Mouse (Mus musculus) liver, embryonic 15.5 days (tissue): ENCODE measurements around the gene Med13l. TPM values are rescaled to one million over a fixed set of nuclear protein-coding genes. Genes with fewer than 3 reads are reported as not detected.

Source experiments
- ATAC-seq: fragments of 200-750 bp; cut with Nextera tagmentation; 2 replicates; pipeline ENCODE4 v1.8.0; 2017; ENCODE audit warnings: moderate number of reproducible peaks, mild to moderate bottlenecking, moderate library complexity; ENCODE audit not compliant: insufficient read depth
- H3K27ac ChIP-seq: fragments of 300-500 bp; sonication (generic); replicated peaks from 2 replicates; pipeline ENCODE4 v1.5.1; 2015; ENCODE audit warnings: mild to moderate bottlenecking, inconsistent platforms
- H3K27me3 ChIP-seq: fragments of 300-500 bp; sonication (generic); 2 replicates; pipeline ENCODE4 v1.6.1; 2015; ENCODE audit warnings: mild to moderate bottlenecking, inconsistent platforms
- H3K36me3 ChIP-seq: fragments of 300-500 bp; sonication (generic); replicated peaks from 2 replicates; pipeline ENCODE4 v1.6.1; 2015; ENCODE audit warnings: moderate library complexity, mild to moderate bottlenecking, inconsistent platforms
- H3K4me1 ChIP-seq: fragments of 300-500 bp; sonication (generic); replicated peaks from 2 replicates; pipeline ENCODE4 v1.6.1; 2015; ENCODE audit warnings: inconsistent platforms
- H3K4me2 ChIP-seq: fragments of 300-500 bp; sonication (generic); 2 replicates; pipeline ENCODE4 v1.6.1; 2015; ENCODE audit warnings: moderate library complexity, mild to moderate bottlenecking, inconsistent platforms
- H3K4me3 ChIP-seq: fragments of 300-500 bp; sonication (generic); replicated peaks from 2 replicates; pipeline ENCODE4 v1.5.1; 2015; ENCODE audit warnings: mild to moderate bottlenecking, inconsistent platforms
- H3K9ac ChIP-seq: fragments of 300-500 bp; sonication (generic); 2 replicates; pipeline ENCODE4 v1.6.1; 2015; ENCODE audit warnings: moderate library complexity, mild to moderate bottlenecking, inconsistent platforms
- H3K9me3 ChIP-seq: fragments of 300-500 bp; sonication (generic); replicated peaks from 2 replicates; pipeline ENCODE4 v1.6.1; 2016; ENCODE audit warnings: inconsistent platforms
- WGBS: fragments of 180-500 bp; shearing (Covaris S2); methylation state at CpG from one replicate; pipeline ENCODE4 v1.1.7; 2015; ENCODE audit warnings: mixed read lengths; ENCODE audit not compliant: insufficient replicate concordance; 5-methylcytosine and 5-hydroxymethylcytosine counted together
- polyA plus RNA-seq: library from polyadenylated mRNA; unstranded; fragments of >200 nt; fragmentation: Nextera tagmentation; extraction: Ambion mirVana; gene quantifications from 2 replicates; pipeline ENCODE4 v1.2.1, GENCODE M21; 2015

Gene Med13l
- polyA plus RNA-seq, 1 experiment from 2014 or later = 11.0 TPM

DNA sequence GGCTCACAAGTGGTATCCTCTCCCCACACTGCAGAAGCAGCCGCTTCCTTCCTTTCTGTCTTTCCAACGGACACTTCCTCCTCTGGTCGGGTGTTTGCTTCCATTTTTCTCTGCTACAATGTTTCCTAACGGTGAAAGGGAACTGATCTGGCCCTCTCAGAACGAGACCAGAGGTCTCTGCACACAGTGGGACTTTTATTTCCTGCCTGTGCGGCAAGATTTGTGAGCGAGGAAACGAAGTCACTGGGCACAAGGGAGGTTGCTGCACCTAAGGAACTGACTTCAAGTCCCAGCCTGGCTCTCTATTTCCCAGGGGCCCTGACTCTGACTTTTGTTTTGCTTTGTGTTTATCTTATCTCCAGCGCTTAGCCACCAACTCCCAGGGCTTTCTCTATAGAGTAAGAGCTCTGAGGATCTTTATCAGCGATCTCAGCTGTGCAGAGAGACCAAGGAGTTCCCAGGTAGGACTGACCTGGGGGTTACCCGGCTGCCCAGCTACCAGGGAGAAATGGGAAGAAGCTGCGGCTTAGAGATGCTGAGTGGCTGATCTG, 4.0 kb upstream of the Med13l start:
- no peak overlapping the region; the same call in 1 of the 2 replicates for H3K27ac ChIP-seq
- no peak for ATAC-seq
- peak overlapping the region; percentile 11 for H3K4me3 ChIP-seq

DNA sequence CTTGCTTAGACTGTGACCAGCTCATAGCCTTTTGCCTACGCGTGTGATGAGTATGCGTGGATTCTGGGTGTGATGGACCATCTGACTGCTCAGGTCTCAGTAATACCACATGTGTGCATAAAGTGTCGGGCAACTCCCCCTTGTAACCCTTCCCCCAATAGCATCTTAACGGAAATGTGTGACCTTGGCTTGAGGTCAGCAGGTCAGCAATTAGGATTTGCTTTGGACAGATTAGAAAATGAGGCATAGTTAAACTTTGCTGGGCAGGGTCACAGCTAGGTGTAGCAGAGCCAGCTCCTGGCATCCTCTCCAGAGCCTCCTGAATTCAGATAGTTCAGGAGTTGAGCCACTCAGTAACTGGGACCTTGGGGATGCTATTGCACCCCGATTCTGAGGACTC, 1.6 kb upstream of the Med13l start:
- H3K4me1 ChIP-seq = peaks cover 48% of the 10 kb centered on the region
- H3K4me3 ChIP-seq = peak overlapping the region; percentile 94
- 0 out of 2 replicates have a peak, but pooled peaks cover 2% of the 10 kb centered on the region for H3K36me3 ChIP-seq
- H3K4me2 ChIP-seq = peak overlapping the region; percentile 91
- H3K27me3 ChIP-seq = peaks cover 31% of the 10 kb centered on the region
- ATAC-seq = no peak
- H3K27ac ChIP-seq = 0 out of 2 replicates have a peak overlapping the region, but pooled peaks have one; percentile 97
- H3K9ac ChIP-seq = peak overlapping the region; percentile 90; the same call in 1 of the 2 replicates
- WGBS = 69% methylated on average over 6 of the region's 6 CpGs
- no peaks in the 10 kb centered on the region for H3K9me3 ChIP-seq

More for the DNA sequence above, 4.0 kb upstream of the Med13l start:
- WGBS = 4% methylated on average over 12 of the region's 12 CpGs
- peaks cover 26% of the 10 kb centered on the region for H3K4me1 ChIP-seq
- no peaks in the 10 kb centered on the region for H3K9me3 ChIP-seq
- peaks cover 31% of the 10 kb centered on the region for H3K27me3 ChIP-seq
- peak overlapping the region; percentile 25; the same call in 1 of the 2 replicates for H3K9ac ChIP-seq
- H3K36me3 ChIP-seq = no peaks in the 10 kb centered on the region
- peak overlapping the region; percentile 51 for H3K4me2 ChIP-seq

DNA sequence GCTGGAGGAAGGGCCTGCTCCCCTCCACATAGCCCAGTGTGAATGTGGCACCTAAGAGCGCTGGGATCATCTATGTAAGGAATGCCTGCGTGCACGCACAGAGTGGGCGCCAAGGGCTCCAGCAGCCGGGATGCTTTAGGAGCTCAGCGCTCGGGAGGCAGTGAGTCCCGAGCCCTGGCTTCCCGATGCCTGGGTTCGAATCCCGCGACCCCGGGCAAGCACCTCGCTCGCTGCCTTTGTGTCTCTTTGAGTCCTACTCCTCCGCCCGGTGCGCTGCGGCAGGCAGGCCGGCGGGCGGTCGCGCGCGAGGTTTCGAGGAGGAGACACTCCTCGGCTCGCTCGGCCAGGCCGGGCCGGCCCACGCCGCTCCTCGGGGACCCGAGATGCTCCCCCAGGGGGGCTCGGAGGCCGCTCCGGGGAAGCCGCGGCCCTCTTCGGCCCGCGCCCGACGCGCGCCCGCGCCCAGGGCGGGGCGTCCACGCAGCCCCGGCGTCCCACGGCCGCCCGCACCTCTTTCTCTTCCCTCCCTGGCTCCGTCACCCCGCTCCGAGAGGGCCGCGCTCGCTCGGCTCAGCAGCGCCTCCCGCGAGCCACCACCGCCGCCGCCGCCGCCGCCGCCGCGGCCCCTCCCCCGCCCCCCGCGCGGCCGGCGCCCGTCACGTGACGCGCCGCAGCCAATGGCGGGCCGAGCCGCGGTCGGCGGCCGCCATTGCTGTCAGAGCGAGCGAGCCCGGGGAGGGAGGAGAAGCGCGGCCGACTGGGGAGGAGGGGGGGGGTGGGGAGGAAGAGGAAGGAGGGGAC, 695 bp upstream of the Med13l start:
- ATAC-seq = peak; percentile 88
- H3K4me3 ChIP-seq = peak overlapping the region; percentile 94
- WGBS = 2% methylated on average over 78 of the region's 101 CpGs
- 0 out of 2 replicates have a peak, but pooled peaks cover 6% of the 10 kb centered on the region for H3K36me3 ChIP-seq
- H3K9ac ChIP-seq = peak overlapping the region; percentile 98
- H3K4me1 ChIP-seq = peaks cover 56% of the 10 kb centered on the region
- H3K27me3 ChIP-seq = peaks cover 28% of the 10 kb centered on the region
- no peaks in the 10 kb centered on the region for H3K9me3 ChIP-seq
- H3K4me2 ChIP-seq = peak overlapping the region; percentile 91
- H3K27ac ChIP-seq = peak overlapping the region; percentile 97

DNA sequence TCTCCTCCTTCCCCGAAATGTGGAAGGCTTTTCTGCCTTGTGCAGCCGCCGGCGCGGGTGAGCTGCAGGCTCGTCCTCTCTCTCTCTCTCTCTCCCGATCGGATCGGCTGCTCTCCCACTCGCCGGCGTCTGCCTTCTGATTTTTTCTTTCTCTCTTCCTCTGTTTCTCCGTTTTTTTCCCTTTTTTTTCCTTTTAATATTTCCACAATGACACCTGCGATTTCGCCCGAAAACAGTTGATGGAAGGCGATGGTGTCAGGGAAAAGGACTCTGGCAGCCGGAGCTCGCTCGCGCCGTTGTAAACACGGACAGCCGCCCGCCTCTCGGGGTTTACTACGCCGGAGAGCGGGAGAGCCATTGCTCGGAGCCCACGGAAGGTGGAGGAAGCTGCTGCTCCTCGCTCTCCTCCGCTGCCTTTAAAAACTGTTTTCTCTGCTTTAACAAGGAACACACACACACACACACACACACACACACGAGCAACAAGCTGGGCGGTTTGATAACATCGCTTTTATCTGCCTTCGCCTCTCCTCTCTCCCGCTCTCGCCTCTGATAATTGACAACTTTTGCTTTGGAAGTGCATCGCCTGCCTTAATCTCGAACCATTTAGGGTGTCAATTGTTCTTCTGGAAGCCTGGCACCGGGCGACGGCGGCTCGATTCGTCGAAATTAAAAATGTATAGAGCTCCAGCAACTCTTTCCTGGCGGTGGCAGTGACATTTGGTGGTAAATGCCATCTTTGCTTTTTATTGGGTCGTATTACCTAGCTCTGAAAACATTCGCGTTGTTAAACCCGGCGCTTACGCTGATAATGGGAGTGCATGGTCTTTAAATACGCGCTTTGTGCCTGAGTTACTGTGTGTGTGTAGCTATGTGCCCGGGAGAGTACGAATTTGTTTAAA, 858 bp downstream of the Med13l start:
- H3K9ac ChIP-seq = peak overlapping the region; percentile 98
- ATAC-seq = no peak
- peak overlapping the region; percentile 78 for H3K4me2 ChIP-seq
- H3K4me3 ChIP-seq = peak overlapping the region; percentile 94
- H3K27me3 ChIP-seq = peaks cover 19% of the 10 kb centered on the region
- under 1% methylated on average over 59 of the region's 59 CpGs for WGBS
- H3K36me3 ChIP-seq = 0 out of 2 replicates have a peak, but pooled peaks cover 6% of the 10 kb centered on the region
- H3K4me1 ChIP-seq = peaks cover 64% of the 10 kb centered on the region
- no peaks in the 10 kb centered on the region for H3K9me3 ChIP-seq
- peak overlapping the region; percentile 97 for H3K27ac ChIP-seq

DNA sequence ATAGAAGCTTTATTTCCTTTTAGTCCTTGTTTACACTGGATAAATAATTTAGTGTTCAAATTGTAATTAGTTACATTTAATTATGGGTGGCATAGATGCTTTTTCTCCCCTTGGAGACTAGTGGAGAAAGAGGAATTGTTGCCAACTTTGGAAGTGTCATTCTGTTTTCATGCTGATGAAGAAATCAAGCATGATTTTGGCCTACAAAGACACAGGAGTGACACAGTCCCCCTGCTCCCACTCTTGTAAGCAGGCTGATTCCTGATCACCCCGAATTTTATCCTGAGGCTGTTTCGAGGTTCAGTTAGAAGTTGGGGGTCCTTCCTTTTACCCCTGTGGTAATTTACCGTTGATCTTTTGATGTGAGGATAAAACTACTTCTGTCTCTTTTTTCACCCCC, 1.7 kb downstream of the Med13l start:
- Histone ChIP-seq H3K4me1 (peaks cover 63% of the 10 kb centered on the region), H3K4me2 (peak overlapping the region; percentile 78), H3K36me3 (0 out of 2 replicates have a peak, but pooled peaks cover 6% of the 10 kb centered on the region), H3K9me3 (no peaks in the 10 kb centered on the region), H3K27ac (no peak overlapping the region), H3K4me3 (peak overlapping the region; percentile 94), H3K27me3 (peaks cover 13% of the 10 kb centered on the region), H3K9ac (peak overlapping the region; percentile 98)
- no peak for ATAC-seq
- WGBS = 58% methylated on average over 3 of the region's 3 CpGs

DNA sequence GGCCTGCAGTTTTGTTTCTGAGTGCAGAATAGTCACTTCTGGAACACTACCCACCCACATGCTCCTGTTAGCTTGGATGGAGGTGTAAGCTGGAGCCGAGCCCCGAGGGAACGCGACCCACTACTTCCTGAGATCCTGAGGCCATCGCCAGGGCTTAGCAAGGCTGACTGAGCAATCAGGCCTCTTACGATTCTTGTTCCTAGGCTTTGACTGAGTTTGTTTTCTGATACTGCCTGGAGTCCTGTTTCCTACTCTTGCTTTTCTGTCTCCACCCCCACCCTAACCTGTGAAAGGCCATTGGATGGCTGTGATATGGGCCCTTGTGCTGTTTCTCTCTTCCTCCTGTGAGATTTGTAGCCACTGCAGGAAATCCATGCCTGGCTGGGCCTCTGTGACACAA, 3.1 kb downstream of the Med13l start:
- H3K27ac ChIP-seq = peak overlapping the region; percentile 64
- peak overlapping the region; percentile 94 for H3K4me3 ChIP-seq
- peak overlapping the region; percentile 78 for H3K4me2 ChIP-seq
- peak overlapping the region; percentile 24; the same call in 1 of the 2 replicates for H3K9ac ChIP-seq
- ATAC-seq = no peak
- H3K27me3 ChIP-seq = 0 out of 2 replicates have a peak, but pooled peaks cover 4% of the 10 kb centered on the region
- H3K36me3 ChIP-seq = 0 out of 2 replicates have a peak, but pooled peaks cover 6% of the 10 kb centered on the region
- H3K9me3 ChIP-seq = no peaks in the 10 kb centered on the region
- WGBS = 21% methylated on average over 6 of the region's 6 CpGs
- peaks cover 74% of the 10 kb centered on the region for H3K4me1 ChIP-seq

DNA sequence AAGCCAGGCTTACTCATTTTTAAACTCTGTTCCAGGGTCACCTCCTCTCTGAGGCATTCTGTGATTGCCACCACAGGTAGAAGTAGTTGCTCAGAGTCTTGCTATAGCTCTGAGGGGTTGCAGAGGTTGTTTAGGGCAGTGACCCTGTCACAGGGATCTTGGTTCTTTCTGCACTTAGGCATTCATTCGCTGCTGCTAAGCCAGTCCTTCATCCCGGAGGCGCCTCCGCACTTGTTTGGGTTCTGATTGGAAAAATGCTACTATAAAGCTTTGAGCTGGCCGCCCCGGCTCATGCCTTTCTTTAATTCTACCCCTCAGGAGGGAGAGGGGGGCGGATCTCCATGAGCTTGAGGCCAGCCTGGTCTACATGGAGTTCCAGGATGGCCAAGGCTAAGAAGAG, 6.9 kb downstream of the Med13l start:
- Histone ChIP-seq H3K4me1 (peaks cover 88% of the 10 kb centered on the region), H3K9me3 (no peaks in the 10 kb centered on the region), H3K4me3 (no peak overlapping the region), H3K9ac (no peak overlapping the region), H3K27me3 (no peaks in the 10 kb centered on the region), H3K36me3 (0 out of 2 replicates have a peak, but pooled peaks cover 6% of the 10 kb centered on the region), H3K4me2 (no peak overlapping the region), H3K27ac (no peak overlapping the region)
- ATAC-seq = no peak
- 87% methylated on average over 7 of the region's 7 CpGs for WGBS

DNA sequence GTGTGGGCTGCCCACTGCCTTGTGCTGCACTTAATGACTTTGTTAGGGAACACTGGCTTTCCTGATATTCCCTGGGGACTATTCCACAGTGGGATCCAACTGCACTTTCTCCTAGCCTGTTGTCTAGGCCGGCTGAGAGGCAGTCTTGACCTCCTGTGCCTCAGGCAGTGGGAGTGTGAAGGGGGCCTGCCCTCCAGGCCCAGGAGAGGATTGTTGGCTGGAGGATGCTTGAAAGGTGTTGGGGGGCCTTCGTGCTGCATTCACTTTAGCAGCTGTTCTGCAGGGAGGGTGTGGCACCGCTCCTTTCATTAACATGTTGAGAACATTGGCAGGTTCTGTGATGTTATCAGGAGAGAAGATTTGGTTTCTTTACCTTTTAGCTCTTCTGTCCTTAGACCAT, 8.5 kb downstream of the Med13l start:
- no peak overlapping the region for H3K4me2 ChIP-seq
- H3K4me3 ChIP-seq = no peak overlapping the region
- no peaks in the 10 kb centered on the region for H3K9me3 ChIP-seq
- no peaks in the 10 kb centered on the region for H3K27me3 ChIP-seq
- ATAC-seq = no peak
- H3K36me3 ChIP-seq = 0 out of 2 replicates have a peak, but pooled peaks cover 2% of the 10 kb centered on the region
- H3K4me1 ChIP-seq = peaks cover 87% of the 10 kb centered on the region
- no peak overlapping the region for H3K9ac ChIP-seq
- H3K27ac ChIP-seq = no peak overlapping the region
- 73% methylated on average over 3 of the region's 3 CpGs for WGBS

DNA sequence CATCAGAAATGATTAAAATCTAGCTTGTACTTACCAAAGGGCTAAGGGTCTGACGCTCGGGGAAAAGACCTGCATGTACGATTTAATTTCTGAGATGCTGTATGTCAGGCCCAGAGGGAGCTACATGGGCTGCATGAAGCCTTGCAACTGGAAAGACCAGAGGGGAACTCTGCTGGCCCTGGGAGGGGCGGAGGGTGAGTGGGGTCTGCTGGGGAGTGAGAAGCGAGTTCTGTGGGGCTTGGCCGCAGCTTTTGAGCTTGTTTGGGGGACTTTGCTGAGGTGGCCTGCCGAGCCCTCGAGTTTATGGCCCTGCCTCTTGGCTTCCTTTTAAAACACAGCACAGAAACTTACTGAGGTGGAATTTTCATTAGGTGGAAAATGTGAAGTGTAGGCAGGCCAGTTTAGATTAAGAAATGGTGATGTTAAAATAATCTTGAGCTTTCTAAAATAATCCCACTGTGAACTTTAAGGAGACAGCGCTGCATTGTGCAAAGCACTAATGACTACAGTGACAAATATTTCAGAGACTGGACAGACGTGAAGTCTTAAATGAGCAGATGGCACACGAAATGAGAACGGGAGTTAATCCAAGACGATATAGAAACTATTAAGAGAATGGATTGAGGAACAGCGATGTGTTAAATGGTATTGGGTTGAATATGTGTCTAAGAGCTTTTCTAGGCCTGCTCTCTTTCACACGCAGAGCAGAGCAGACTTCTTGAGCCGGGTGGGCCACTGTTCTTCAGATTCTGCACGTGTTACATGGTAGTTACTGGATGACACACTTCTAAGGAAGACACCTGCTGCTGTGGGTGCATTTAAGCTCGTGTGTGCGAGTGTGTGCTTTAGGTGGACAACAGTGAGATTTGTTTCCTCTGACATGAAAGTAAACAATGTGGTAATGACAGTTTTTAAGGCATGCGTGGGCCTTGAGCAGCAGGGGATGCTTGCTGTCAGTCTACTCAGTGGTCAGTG, 9.4 kb downstream of the Med13l start:
- Histone ChIP-seq H3K4me3 (no peak overlapping the region), H3K4me2 (no peak overlapping the region), H3K36me3 (0 out of 2 replicates have a peak, but pooled peaks cover 4% of the 10 kb centered on the region), H3K9me3 (no peaks in the 10 kb centered on the region), H3K9ac (no peak overlapping the region), H3K27ac (no peak overlapping the region), H3K4me1 (peaks cover 89% of the 10 kb centered on the region), H3K27me3 (no peaks in the 10 kb centered on the region)
- WGBS = 78% methylated on average over 20 of the region's 20 CpGs
- ATAC-seq = no peak

DNA sequence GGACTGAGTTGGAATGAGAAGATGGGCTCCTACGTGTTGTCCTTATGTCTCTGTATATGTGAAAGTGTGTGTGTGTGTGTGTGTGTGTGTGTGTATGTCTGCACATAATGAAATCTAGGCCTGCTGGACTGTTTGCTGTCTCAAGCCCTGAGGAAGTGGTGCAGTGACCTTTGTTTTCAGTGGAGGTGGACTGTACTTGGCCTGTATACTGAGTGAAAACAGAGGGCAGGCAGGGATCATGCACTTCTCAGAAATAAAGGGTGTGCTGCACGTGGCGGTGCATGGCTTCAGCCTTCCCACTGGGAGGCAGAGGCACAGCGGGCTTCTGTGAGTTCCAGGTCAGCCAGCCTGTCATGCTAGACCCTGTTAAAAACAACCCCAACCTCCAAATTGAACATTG, 11.0 kb downstream of the Med13l start:
- 67% methylated on average over 4 of the region's 4 CpGs for WGBS
- Histone ChIP-seq H3K36me3 (0 out of 2 replicates have a peak, but pooled peaks cover 4% of the 10 kb centered on the region), H3K27ac (0 out of 2 replicates have a peak overlapping the region, but pooled peaks have one; percentile 19), H3K9me3 (no peaks in the 10 kb centered on the region), H3K4me2 (no peak overlapping the region), H3K4me1 (peaks cover 85% of the 10 kb centered on the region), H3K4me3 (no peak overlapping the region), H3K9ac (no peak overlapping the region), H3K27me3 (no peaks in the 10 kb centered on the region)
- peak; percentile 70 for ATAC-seq
